8 mouse cellular contexts compared by ENCODE assay signal in genomic region chr8:71670198-71670597, GRCm38 (mm10). TPM values are rescaled to one million over a fixed set of nuclear protein-coding genes. Genes with fewer than 3 reads are reported as not detected.
A peak's percentile ranks its signal among the peaks of the same experiment; 100 is the strongest.
DNase-seq lines count a peak whose midpoint lies in the region; ATAC-seq and TF ChIP-seq lines count a peak whose summit lies in the region.

No protein-coding gene starts in this region.

- no peaks in the 10 kb centered on the region for H3K36me3 ChIP-seq in embryonic facial prominence, embryonic 14.5 days (ENCODE audit: control insufficient read depth, insufficient read depth, low read length)
- no peaks in the 10 kb centered on the region for H3K36me3 ChIP-seq in intestine, embryonic 16.5 days (ENCODE audit: control insufficient read depth, insufficient read depth, low read length)
- no peaks in the 10 kb centered on the region for H3K36me3 ChIP-seq in neural tube, embryonic 13.5 days

- peak overlapping the region; percentile 97 for H3K4me2 ChIP-seq in embryonic facial prominence, embryonic 14.5 days (ENCODE audit: low read depth, low read length)
- peak overlapping the region; percentile 97 for H3K4me2 ChIP-seq in intestine, embryonic 16.5 days (ENCODE audit: low read depth, low read length)
- peak overlapping the region; percentile 92 for H3K4me2 ChIP-seq in neural tube, embryonic 13.5 days

- H3K27ac ChIP-seq in layer of hippocampus, adult 2 months: peak overlapping the region; percentile 98
- H3K27ac ChIP-seq in embryonic facial prominence, embryonic 14.5 days (replicated peaks; ENCODE audit: low read depth, low read length): no peak overlapping the region
- H3K27ac ChIP-seq in intestine, embryonic 16.5 days (ENCODE audit: low read length): no peak overlapping the region
- H3K27ac ChIP-seq in neural tube, embryonic 13.5 days (replicated peaks): peak overlapping the region; percentile 92

- TF ChIP-seq CTCF in layer of hippocampus, adult 2 months (conservative IDR thresholded peaks at IDR 0.05): no peak

- H3K9ac ChIP-seq in embryonic facial prominence, embryonic 14.5 days (ENCODE audit: low read depth, low read length): peak overlapping the region; percentile 32; the same call in 1 of the 2 replicates
- H3K9ac ChIP-seq in intestine, embryonic 16.5 days (ENCODE audit: low read depth, low read length): peak overlapping the region; percentile 36; the same call in 1 of the 2 replicates
- peak overlapping the region; percentile 89 for H3K9ac ChIP-seq in neural tube, embryonic 13.5 days

- WGBS in embryonic facial prominence, embryonic 14.5 days: 15% methylated on average over 8 of the region's 12 CpGs
- 9% methylated on average over 12 of the region's 12 CpGs for WGBS in intestine, embryonic 16.5 days
- 11% methylated on average over 12 of the region's 12 CpGs for WGBS in neural tube, embryonic 13.5 days

- H3K27me3 ChIP-seq in embryonic facial prominence, embryonic 14.5 days (replicated peaks; ENCODE audit: control insufficient read depth, insufficient read depth, low read length): peaks cover 23% of the 10 kb centered on the region
- H3K27me3 ChIP-seq in intestine, embryonic 16.5 days (replicated peaks; ENCODE audit: control insufficient read depth, insufficient read depth, low read length): peaks cover 12% of the 10 kb centered on the region; the same call in 1 of the 2 replicates
- H3K27me3 ChIP-seq in neural tube, embryonic 13.5 days: peaks cover 35% of the 10 kb centered on the region

- peaks cover 12% of the 10 kb centered on the region; the same call in 1 of the 2 replicates for H3K4me1 ChIP-seq in embryonic facial prominence, embryonic 14.5 days (ENCODE audit: control insufficient read depth, insufficient read depth, low read length)
- peaks cover 38% of the 10 kb centered on the region for H3K4me1 ChIP-seq in intestine, embryonic 16.5 days (ENCODE audit: control insufficient read depth, insufficient read depth, low read length)
- peaks cover 56% of the 10 kb centered on the region for H3K4me1 ChIP-seq in neural tube, embryonic 13.5 days (replicated peaks)

- no peak for DNase-seq in layer of hippocampus, adult 2 months (ENCODE audit: low spot score in 2 of 2)
- DNase-seq in layer of hippocampus, adult 11-12 months (ENCODE audit: low spot score): no peak
- DNase-seq in embryonic facial prominence, embryonic 14.5 days (ENCODE audit: low spot score): no peak
- DNase-seq in left cerebral cortex, adult 11 months (ENCODE audit: low spot score): no peak
- DNase-seq in MN1 (ENCODE audit: low spot score): no peak
- DNase-seq in urinary bladder, postnatal 14 days (ENCODE audit: low spot score): no peak

- H3K4me3 ChIP-seq in layer of hippocampus, adult 2 months: peak overlapping the region; percentile 87
- peak overlapping the region; percentile 50 for H3K4me3 ChIP-seq in embryonic facial prominence, embryonic 14.5 days (ENCODE audit: low read depth, low read length)
- peak overlapping the region; percentile 58 for H3K4me3 ChIP-seq in intestine, embryonic 16.5 days (ENCODE audit: low read length)
- peak overlapping the region; percentile 84 for H3K4me3 ChIP-seq in neural tube, embryonic 13.5 days

- ATAC-seq in embryonic facial prominence, embryonic 14.5 days (ENCODE audit: low read depth): no peak
- ATAC-seq in intestine, embryonic 16.5 days: no peak
- peak; percentile 23 for ATAC-seq in neural tube, embryonic 13.5 days (ENCODE audit: low read depth)

- no peaks in the 10 kb centered on the region for H3K9me3 ChIP-seq in embryonic facial prominence, embryonic 14.5 days (ENCODE audit: control insufficient read depth, low read length)
- no peaks in the 10 kb centered on the region for H3K9me3 ChIP-seq in intestine, embryonic 16.5 days (ENCODE audit: control insufficient read depth, low read length)
- H3K9me3 ChIP-seq in neural tube, embryonic 13.5 days: no peaks in the 10 kb centered on the region

RNA-seq across cellular contexts. Expression of gene Unc13a, which starts 1.4 kb away (rescaled TPM):
- total RNA-seq in layer of hippocampus, adult 2 months (2021): 100 to 1,000 TPM; 263 to 264 TPM
- 1.1 and 1.4 TPM in 2 replicates for polyA plus RNA-seq in embryonic facial prominence, embryonic 14.5 days (2014; fragmentation: Nextera tagmentation; extraction: Ambion mirVana)
- 0.98 and 1.2 TPM in 2 replicates for polyA plus RNA-seq in intestine, embryonic 16.5 days (2015; fragmentation: Nextera tagmentation; extraction: Ambion mirVana)
- polyA plus RNA-seq in neural tube, embryonic 13.5 days (2015; fragmentation: Nextera tagmentation; extraction: Ambion mirVana): 16.6 and 17.7 TPM in 2 replicates

RNA-seq across cellular contexts. Expression of gene Jak3, which starts 5.9 kb away (rescaled TPM):
- total RNA-seq in layer of hippocampus, adult 2 months (2021): 1 to 10 TPM; 5.3 TPM
- 4.8 and 5.2 TPM in 2 replicates for polyA plus RNA-seq in embryonic facial prominence, embryonic 14.5 days (2014; fragmentation: Nextera tagmentation; extraction: Ambion mirVana)
- polyA plus RNA-seq in intestine, embryonic 16.5 days (2015; fragmentation: Nextera tagmentation; extraction: Ambion mirVana): 11.5 and 13.5 TPM in 2 replicates
- polyA plus RNA-seq in neural tube, embryonic 13.5 days (2015; fragmentation: Nextera tagmentation; extraction: Ambion mirVana): 3.9 and 4.0 TPM in 2 replicates

RNA-seq across cellular contexts. Expression of gene Insl3, which starts 18.8 kb away (rescaled TPM):
- 1 to 10 TPM in 1 of 2 experiments, not detected in 1; 2.1 TPM for total RNA-seq in layer of hippocampus, adult 2 months (2021)
- 1.0 TPM in 1 of 2 replicates, not detected in the other for polyA plus RNA-seq in embryonic facial prominence, embryonic 14.5 days (2014; fragmentation: Nextera tagmentation; extraction: Ambion mirVana)
- polyA plus RNA-seq in intestine, embryonic 16.5 days (2015; fragmentation: Nextera tagmentation; extraction: Ambion mirVana): 2.4 and 2.5 TPM in 2 replicates
- 0.46 and 1.0 TPM in 2 replicates for polyA plus RNA-seq in neural tube, embryonic 13.5 days (2015; fragmentation: Nextera tagmentation; extraction: Ambion mirVana)

RNA-seq across cellular contexts. Expression of gene B3gnt3, which starts 31.4 kb away (rescaled TPM):
- under 1 TPM; 0.72 to 0.81 TPM for total RNA-seq in layer of hippocampus, adult 2 months (2021)
- polyA plus RNA-seq in embryonic facial prominence, embryonic 14.5 days (2014; fragmentation: Nextera tagmentation; extraction: Ambion mirVana): 0.84 and 0.87 TPM in 2 replicates
- polyA plus RNA-seq in intestine, embryonic 16.5 days (2015; fragmentation: Nextera tagmentation; extraction: Ambion mirVana): 19.2 and 20.9 TPM in 2 replicates
- 0.42 and 0.59 TPM in 2 replicates for polyA plus RNA-seq in neural tube, embryonic 13.5 days (2015; fragmentation: Nextera tagmentation; extraction: Ambion mirVana)

RNA-seq across cellular contexts. Expression of gene Fcho1, which starts 55.3 kb away (rescaled TPM):
- total RNA-seq in layer of hippocampus, adult 2 months (2021): 100 to 1,000 TPM; 101 to 112 TPM
- 2.6 and 2.7 TPM in 2 replicates for polyA plus RNA-seq in embryonic facial prominence, embryonic 14.5 days (2014; fragmentation: Nextera tagmentation; extraction: Ambion mirVana)
- polyA plus RNA-seq in intestine, embryonic 16.5 days (2015; fragmentation: Nextera tagmentation; extraction: Ambion mirVana): 5.0 and 6.4 TPM in 2 replicates
- 54.2 and 55.0 TPM in 2 replicates for polyA plus RNA-seq in neural tube, embryonic 13.5 days (2015; fragmentation: Nextera tagmentation; extraction: Ambion mirVana)

Comparison
In these comparisons a context has a peak if more than half of its experiments do, and no peak if none do; other contexts are left out.
1. H3K27ac ChIP-seq: peak in layer of hippocampus, adult 2 months (single experiment) and neural tube, embryonic 13.5 days (single experiment); none in embryonic facial prominence, embryonic 14.5 days (single experiment) and intestine, embryonic 16.5 days (single experiment).
2. H3K9ac ChIP-seq: peak in every context shown above with its lines; median percentile 89 in neural tube, embryonic 13.5 days; 36 in intestine, embryonic 16.5 days; 32 in embryonic facial prominence, embryonic 14.5 days.
3. Peak in every context shown above with its lines, with median percentiles within 50 percentile points of each other: H3K4me3 ChIP-seq and H3K4me2 ChIP-seq.